Mouse (Mus musculus): ENCODE results near the gene Cish. TPM values are rescaled to one million over a fixed set of nuclear protein-coding genes. Genes with fewer than 3 reads are reported as not detected.

The Cish gene
- polyA plus RNA-seq, 1 experiment from 2014 or later = 13.7 TPM

DNA sequence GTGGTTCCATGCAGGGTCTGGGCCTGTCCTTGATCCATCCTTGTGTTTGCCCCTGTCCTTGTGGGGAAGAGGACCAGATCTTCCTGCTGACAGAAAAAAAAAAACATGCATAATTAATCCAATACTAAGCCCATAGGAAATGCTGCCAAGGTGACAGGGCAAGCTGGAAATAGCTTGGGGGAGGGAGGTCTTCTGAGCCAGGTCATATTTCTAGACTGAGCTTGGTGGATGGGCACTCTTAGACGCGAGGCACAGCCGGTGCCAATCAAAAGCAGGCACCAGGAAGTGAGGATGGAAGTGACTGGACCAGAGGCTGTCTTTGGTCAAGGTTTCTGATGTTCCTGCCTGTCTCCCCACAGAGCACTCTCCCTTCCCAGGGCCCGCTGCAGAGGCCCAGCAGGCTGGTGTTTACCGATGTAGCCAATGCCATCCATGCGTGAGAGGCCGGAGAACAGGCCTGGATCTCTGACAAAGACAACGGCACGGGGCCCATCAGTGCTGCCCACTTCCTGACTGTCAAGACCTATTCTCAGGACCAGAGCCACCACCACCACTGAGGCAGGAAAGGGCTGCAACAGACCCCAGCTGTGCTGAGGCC, 51.9 kb downstream of the Cish start:
- Histone ChIP-seq H3K4me1 (replicated peaks) (no peaks in the 10 kb centered on the region), H3K27ac (replicated peaks) (no peak overlapping the region), H3K4me3 (no peak overlapping the region), H3K9ac (no peak overlapping the region), H3K4me2 (no peak overlapping the region), H3K27me3 (0 out of 2 replicates have a peak, but pooled peaks cover 5% of the 10 kb centered on the region), H3K9me3 (no peaks in the 10 kb centered on the region), H3K36me3 (no peaks in the 10 kb centered on the region)
- no peak for ATAC-seq (ENCODE audit: low FRiP score, low read depth)
- 70% methylated on average over 9 of the region's 9 CpGs for WGBS

DNA sequence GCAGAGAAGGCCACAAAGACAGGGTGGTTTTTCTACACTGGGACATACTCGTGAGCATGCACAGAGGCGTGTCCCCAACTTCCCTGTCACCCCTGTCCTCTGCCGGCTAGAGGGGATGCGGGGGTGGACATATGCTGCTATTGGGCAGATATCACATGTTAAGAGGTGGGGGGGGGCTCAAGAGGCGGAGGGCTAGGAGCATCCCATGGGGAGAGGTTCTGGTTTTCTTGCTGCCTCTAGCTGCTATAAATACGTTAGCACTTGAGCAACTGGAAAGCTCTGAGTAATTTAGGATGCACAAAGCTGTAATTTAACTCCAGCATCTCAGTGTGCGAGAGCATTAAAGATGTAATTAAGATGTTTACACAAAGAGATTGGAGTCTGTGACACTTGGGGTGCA, 53.5 kb downstream of the Cish start:
- Histone ChIP-seq H3K27me3 (0 out of 2 replicates have a peak, but pooled peaks cover 5% of the 10 kb centered on the region), H3K27ac (replicated peaks) (no peak overlapping the region), H3K9me3 (no peaks in the 10 kb centered on the region), H3K4me1 (replicated peaks) (no peaks in the 10 kb centered on the region), H3K36me3 (no peaks in the 10 kb centered on the region), H3K4me3 (no peak overlapping the region), H3K9ac (no peak overlapping the region), H3K4me2 (no peak overlapping the region)
- ATAC-seq (ENCODE audit: low FRiP score, low read depth) = no peak
- WGBS = 62% methylated on average over 7 of the region's 7 CpGs

Other genes starting within 250 kb of the Cish start
- gene Dock3, start 64.1 kb upstream of the Cish start, polyA plus RNA-seq (2015; fragmentation: Nextera tagmentation; extraction: Ambion mirVana) = 22.5 and 28.5 TPM in 2 replicates
- 2.7 and 3.0 TPM in 2 replicates for gene Mapkapk3, start 6.1 kb upstream of the Cish start, polyA plus RNA-seq (2015; fragmentation: Nextera tagmentation; extraction: Ambion mirVana)
- 15.2 and 17.2 TPM in 2 replicates for gene Hemk1, start 42.3 kb downstream of the Cish start, polyA plus RNA-seq (2015; fragmentation: Nextera tagmentation; extraction: Ambion mirVana)
- 9.1 and 9.4 TPM in 2 replicates for gene 6430571L13Rik, start 44.6 kb downstream of the Cish start, polyA plus RNA-seq (2015; fragmentation: Nextera tagmentation; extraction: Ambion mirVana)
- 7.7 and 10.7 TPM in 2 replicates for gene Cacna2d2, start 103.6 kb downstream of the Cish start, polyA plus RNA-seq (2015; fragmentation: Nextera tagmentation; extraction: Ambion mirVana)
- gene Tmem115, start 237.9 kb downstream of the Cish start, polyA plus RNA-seq (2015; fragmentation: Nextera tagmentation; extraction: Ambion mirVana) = 48.1 and 48.5 TPM in 2 replicates
- gene Cyb561d2, start 246.2 kb downstream of the Cish start, polyA plus RNA-seq (2015; fragmentation: Nextera tagmentation; extraction: Ambion mirVana) = 45.3 and 47.3 TPM in 2 replicates
- 69.2 and 70.2 TPM in 2 replicates for gene Nprl2, start 246.2 kb downstream of the Cish start, polyA plus RNA-seq (2015; fragmentation: Nextera tagmentation; extraction: Ambion mirVana)